Mouse (Mus musculus) liver, embryonic 16.5 days (tissue): ENCODE results near the gene Crocc2. TPM values are rescaled to one million over a fixed set of nuclear protein-coding genes. Genes with fewer than 3 reads are reported as not detected.

Source experiments
- ATAC-seq: fragments of 200-750 bp; cut with Nextera tagmentation; 2 replicates; pipeline ENCODE4 v1.8.0; 2017; ENCODE audit warnings: low read depth, mild to moderate bottlenecking, moderate number of reproducible peaks, moderate library complexity
- H3K27ac ChIP-seq: fragments of 300-500 bp; sonication (generic); 2 replicates; pipeline ENCODE4 v1.5.1; 2014; ENCODE audit warnings: mild to moderate bottlenecking, low read length
- H3K27me3 ChIP-seq: fragments of 300-500 bp; sonication (generic); 2 replicates; pipeline ENCODE4 v1.6.1; 2014; ENCODE audit warnings: low read depth, low read length, mixed read lengths; ENCODE audit not compliant: control insufficient read depth, insufficient read depth
- H3K36me3 ChIP-seq: fragments of 300-500 bp; sonication (generic); 2 replicates; pipeline ENCODE4 v1.6.1; 2014; ENCODE audit warnings: mild to moderate bottlenecking; ENCODE audit not compliant: control insufficient read depth, insufficient read depth
- H3K4me1 ChIP-seq: fragments of 300-500 bp; sonication (generic); 2 replicates; pipeline ENCODE4 v1.6.1; 2014; ENCODE audit warnings: low read depth, low read length, mixed read lengths; ENCODE audit not compliant: control insufficient read depth
- H3K4me2 ChIP-seq: fragments of 300-500 bp; sonication (generic); 2 replicates; pipeline ENCODE4 v1.6.1; 2014; ENCODE audit warnings: low read depth, low read length, mixed read lengths
- H3K4me3 ChIP-seq: fragments of 300-500 bp; sonication (generic); 2 replicates; pipeline ENCODE4 v1.5.1; 2014; ENCODE audit warnings: low read depth, mild to moderate bottlenecking, low read length
- H3K9ac ChIP-seq: fragments of 300-500 bp; sonication (generic); 2 replicates; pipeline ENCODE4 v1.6.1; 2014; ENCODE audit warnings: low read depth, low read length
- H3K9me3 ChIP-seq: fragments of 300-500 bp; sonication (generic); replicated peaks from 2 replicates; pipeline ENCODE4 v1.6.1; 2016; ENCODE audit warnings: low read length; ENCODE audit not compliant: control insufficient read depth
- WGBS: fragments of 180-500 bp; shearing (Covaris S2); extraction: QIAGEN DNeasy Blood & Tissue Kit; methylation state at CpG from one replicate; pipeline ENCODE4 v1.1.7; 2014; ENCODE audit not compliant: insufficient replicate concordance; 5-methylcytosine and 5-hydroxymethylcytosine counted together
- polyA plus RNA-seq: library from polyadenylated mRNA; unstranded; fragments of >200 nt; fragmentation: Nextera tagmentation; extraction: Ambion mirVana; gene quantifications from 2 replicates; pipeline ENCODE4 v1.2.1, GENCODE M21; 2015

Gene Crocc2
- polyA plus RNA-seq, 1 experiment from 2014 or later = 0.01 TPM

- ATAC-seq = peak; percentile 76
- WGBS = 1% methylated on average over 91 of the region's 100 CpGs
- peaks cover 38% of the 10 kb centered on the region for H3K27me3 ChIP-seq
- H3K9me3 ChIP-seq = no peaks in the 10 kb centered on the region
- H3K4me1 ChIP-seq = no peaks in the 10 kb centered on the region; the same call in 1 of the 2 replicates
- H3K4me3 ChIP-seq = peak within 1 kb of the TSS; percentile 52
- H3K4me2 ChIP-seq = peak within 1 kb of the TSS; percentile 81
- no peaks in the 10 kb centered on the region for H3K36me3 ChIP-seq
- H3K27ac ChIP-seq = no peak within 1 kb of the TSS
- peak within 1 kb of the TSS; percentile 31; the same call in 1 of the 2 replicates for H3K9ac ChIP-seq
Measured at GRCm38 (mm10) chr1:93235576-93236544, 67.3 kb downstream of the Crocc2 start, which contains the start of gene Sned1. Gene Sned1, plus strand, starts transcription at chr1:93235841.

GRCm38 (mm10) chr1:93236545-93236924 is 68.0 kb downstream of the Crocc2 start:
- H3K9ac ChIP-seq = no peak overlapping the region
- no peaks in the 10 kb centered on the region for H3K9me3 ChIP-seq
- no peaks in the 10 kb centered on the region for H3K36me3 ChIP-seq
- H3K4me2 ChIP-seq = peak overlapping the region; percentile 81
- ATAC-seq = no peak
- peak overlapping the region; percentile 52 for H3K4me3 ChIP-seq
- WGBS = 10% methylated on average over 3 of the region's 3 CpGs
- H3K27ac ChIP-seq = no peak overlapping the region
- H3K4me1 ChIP-seq = no peaks in the 10 kb centered on the region; the same call in 1 of the 2 replicates
- H3K27me3 ChIP-seq = peaks cover 38% of the 10 kb centered on the region

- no peaks in the 10 kb centered on the region; the same call in 1 of the 2 replicates for H3K4me1 ChIP-seq
- H3K4me2 ChIP-seq = no peak overlapping the region
- peaks cover 38% of the 10 kb centered on the region for H3K27me3 ChIP-seq
- H3K36me3 ChIP-seq = no peaks in the 10 kb centered on the region
- no peaks in the 10 kb centered on the region for H3K9me3 ChIP-seq
- no peak overlapping the region for H3K9ac ChIP-seq
- ATAC-seq = no peak
- 71% methylated on average over 10 of the region's 10 CpGs for WGBS
- no peak overlapping the region for H3K4me3 ChIP-seq
- H3K27ac ChIP-seq = no peak overlapping the region
Measured at GRCm38 (mm10) chr1:93237676-93238075, 69.2 kb downstream of the Crocc2 start.

GRCm38 (mm10) chr1:93238201-93238600 is 69.7 kb downstream of the Crocc2 start:
- Histone ChIP-seq H3K36me3 (no peaks in the 10 kb centered on the region), H3K9me3 (no peaks in the 10 kb centered on the region), H3K4me1 (no peaks in the 10 kb centered on the region; the same call in 1 of the 2 replicates), H3K9ac (no peak overlapping the region), H3K27ac (no peak overlapping the region), H3K27me3 (peaks cover 38% of the 10 kb centered on the region), H3K4me3 (no peak overlapping the region), H3K4me2 (no peak overlapping the region)
- no peak; the same call in 1 of the 2 replicates for ATAC-seq
- 44% methylated on average over 4 of the region's 4 CpGs for WGBS

- Histone ChIP-seq H3K4me3 (no peak overlapping the region), H3K36me3 (no peaks in the 10 kb centered on the region), H3K9me3 (no peaks in the 10 kb centered on the region), H3K4me2 (no peak overlapping the region), H3K4me1 (no peaks in the 10 kb centered on the region), H3K27me3 (no peaks in the 10 kb centered on the region), H3K27ac (no peak overlapping the region), H3K9ac (no peak overlapping the region)
- WGBS = 32% methylated on average over 2 of the region's 2 CpGs
- no peak for ATAC-seq
Measured at GRCm38 (mm10) chr1:93245936-93246335, 77.4 kb downstream of the Crocc2 start.

- Histone ChIP-seq H3K36me3 (no peaks in the 10 kb centered on the region), H3K9ac (no peak overlapping the region), H3K9me3 (no peaks in the 10 kb centered on the region), H3K27me3 (no peaks in the 10 kb centered on the region), H3K4me3 (no peak overlapping the region), H3K4me1 (no peaks in the 10 kb centered on the region), H3K27ac (no peak overlapping the region), H3K4me2 (no peak overlapping the region)
- 29% methylated on average over 2 of the region's 2 CpGs for WGBS
- no peak for ATAC-seq
Measured at GRCm38 (mm10) chr1:93252586-93252985, 84.1 kb downstream of the Crocc2 start.

- Histone ChIP-seq H3K36me3 (no peaks in the 10 kb centered on the region), H3K4me1 (no peaks in the 10 kb centered on the region), H3K9ac (no peak overlapping the region), H3K9me3 (no peaks in the 10 kb centered on the region), H3K27ac (no peak overlapping the region), H3K4me3 (no peak overlapping the region), H3K27me3 (no peaks in the 10 kb centered on the region), H3K4me2 (no peak overlapping the region)
- ATAC-seq = no peak
- 60% methylated on average over 7 of the region's 7 CpGs for WGBS
Measured at GRCm38 (mm10) chr1:93255761-93256160, 87.2 kb downstream of the Crocc2 start.

- Histone ChIP-seq H3K9me3 (no peaks in the 10 kb centered on the region), H3K9ac (no peak overlapping the region), H3K27me3 (no peaks in the 10 kb centered on the region), H3K27ac (no peak overlapping the region), H3K4me2 (no peak overlapping the region), H3K4me1 (no peaks in the 10 kb centered on the region), H3K4me3 (no peak overlapping the region), H3K36me3 (no peaks in the 10 kb centered on the region)
- no peak for ATAC-seq
- WGBS = 83% methylated on average over 1 of the region's 1 CpGs
Measured at GRCm38 (mm10) chr1:93257560-93257959, 89.0 kb downstream of the Crocc2 start.

GRCm38 (mm10) chr1:93267207-93267606 is 98.7 kb downstream of the Crocc2 start:
- Histone ChIP-seq H3K27ac (no peak overlapping the region), H3K9ac (no peak overlapping the region), H3K36me3 (no peaks in the 10 kb centered on the region), H3K4me3 (no peak overlapping the region), H3K4me2 (no peak overlapping the region), H3K4me1 (no peaks in the 10 kb centered on the region), H3K9me3 (no peaks in the 10 kb centered on the region), H3K27me3 (no peaks in the 10 kb centered on the region)
- no peak for ATAC-seq
- WGBS = 34% methylated on average over 3 of the region's 3 CpGs
